Mouse (Mus musculus) urinary bladder, postnatal 14 days (tissue): Measurements from ENCODE around the gene Mus81.
"Not testable (repeated sequence)": the region's sequence is repeated elsewhere in the genome, so short reads cannot be mapped to it uniquely, and the experiment has no call there.

Source experiments
- DNase-seq: peaks from one replicate; pipeline ENCODE4 v3.0.0; 2021; ENCODE audit warnings: low spot score

The Mus81 gene

GRCm38 (mm10) chr19:5492641-5493040, 4.4 kb upstream of the Mus81 start:
- no peak for DNase-seq

- DNase-seq: peak; percentile 82
These were observed 2.9 kb upstream of the Mus81 start for GRCm38 (mm10) chr19:5490898-5491708.

GRCm38 (mm10) chr19:5490313-5490897, 2.2 kb upstream of the Mus81 start, which contains the start of gene Cfl1:
Gene Cfl1, plus strand, starts transcription at chr19:5490455.
- DNase-seq: peak; percentile 94

GRCm38 (mm10) chr19:5489721-5490120, 1.5 kb upstream of the Mus81 start:
- not testable (repeated sequence) for DNase-seq

GRCm38 (mm10) chr19:5488878-5489571, 823 bp upstream of the Mus81 start:
- peak; percentile 98 for DNase-seq

GRCm38 (mm10) chr19:5486771-5487170, 1.4 kb downstream of the Mus81 start:
- no peak for DNase-seq

- peak; percentile 50 for DNase-seq
These were observed 1.9 kb downstream of the Mus81 start for GRCm38 (mm10) chr19:5486286-5486685.

- no peak for DNase-seq
These were observed 2.4 kb downstream of the Mus81 start for GRCm38 (mm10) chr19:5485821-5486220.

- no peak for DNase-seq
These were observed 2.8 kb downstream of the Mus81 start for GRCm38 (mm10) chr19:5485371-5485770.

GRCm38 (mm10) chr19:5484496-5484895, 3.7 kb downstream of the Mus81 start:
- no peak for DNase-seq

GRCm38 (mm10) chr19:5483386-5484359, 4.5 kb downstream of the Mus81 start:
- no peak for DNase-seq

GRCm38 (mm10) chr19:5481398-5481797, 6.8 kb downstream of the Mus81 start:
- DNase-seq: no peak

- DNase-seq: no peak
These were observed 8.2 kb downstream of the Mus81 start for GRCm38 (mm10) chr19:5480016-5480415.

GRCm38 (mm10) chr19:5477668-5478300, 10.4 kb downstream of the Mus81 start:
- DNase-seq: no peak

- DNase-seq: no peak
These were observed 11.1 kb downstream of the Mus81 start for GRCm38 (mm10) chr19:5477004-5477667.

- DNase-seq: no peak
These were observed 13.0 kb downstream of the Mus81 start for GRCm38 (mm10) chr19:5475069-5475714.

- peak; percentile 49 for DNase-seq
These were observed 13.7 kb downstream of the Mus81 start for GRCm38 (mm10) chr19:5474281-5475068.

GRCm38 (mm10) chr19:5473720-5474119, 14.5 kb downstream of the Mus81 start, which contains the start of gene Efemp2:
Gene Efemp2, plus strand, starts transcription at chr19:5473954.
- DNase-seq: peak; percentile 89

- no peak for DNase-seq
These were observed 15.3 kb downstream of the Mus81 start for GRCm38 (mm10) chr19:5472857-5473256.
